Mouse (Mus musculus) stomach, embryonic 16.5 days (tissue): ENCODE data around the gene Gm12166. TPM values are rescaled to one million over a fixed set of nuclear protein-coding genes. Genes with fewer than 3 reads are reported as not detected.

Experiments
- ATAC-seq: fragments of 200-750 bp; cut with Nextera tagmentation; 2 replicates; pipeline ENCODE4 v1.8.0; 2017; ENCODE audit warnings: moderate number of reproducible peaks, moderate TSS enrichment; ENCODE audit not compliant: insufficient read depth, low FRiP score
- H3K27ac ChIP-seq: fragments of 300-500 bp; sonication (generic); 2 replicates; pipeline ENCODE4 v1.5.1; 2014; ENCODE audit warnings: low read length
- H3K27me3 ChIP-seq: fragments of 300-500 bp; sonication (generic); 2 replicates; pipeline ENCODE4 v1.6.1; 2014; ENCODE audit warnings: low read length, control low read depth, mixed read lengths; ENCODE audit not compliant: control insufficient read depth, insufficient read depth
- H3K36me3 ChIP-seq: fragments of 300-500 bp; sonication (generic); 2 replicates; pipeline ENCODE4 v1.6.1; 2014; ENCODE audit warnings: low read length; ENCODE audit not compliant: control insufficient read depth, insufficient read depth
- H3K4me1 ChIP-seq: fragments of 300-500 bp; sonication (generic); 2 replicates; pipeline ENCODE4 v1.6.1; 2014; ENCODE audit warnings: low read length, control low read depth, mixed read lengths; ENCODE audit not compliant: control insufficient read depth, insufficient read depth
- H3K4me2 ChIP-seq: fragments of 300-500 bp; sonication (generic); 2 replicates; pipeline ENCODE4 v1.6.1; 2014; ENCODE audit warnings: low read depth, low read length, mixed read lengths
- H3K4me3 ChIP-seq: fragments of 300-500 bp; sonication (generic); replicated peaks from 2 replicates; pipeline ENCODE4 v1.5.1; 2014; ENCODE audit warnings: mild to moderate bottlenecking, low read length
- H3K9ac ChIP-seq: fragments of 300-500 bp; sonication (generic); 2 replicates; pipeline ENCODE4 v1.6.1; 2014; ENCODE audit warnings: low read length
- H3K9me3 ChIP-seq: fragments of 300-500 bp; sonication (generic); replicated peaks from 2 replicates; pipeline ENCODE4 v1.6.1; 2016; ENCODE audit warnings: low read length, control low read depth; ENCODE audit not compliant: control insufficient read depth
- WGBS: fragments of 180-500 bp; shearing (Covaris S2); extraction: QIAGEN DNeasy Blood & Tissue Kit; methylation state at CpG from one replicate; pipeline ENCODE4 v1.1.7; 2014; 5-methylcytosine and 5-hydroxymethylcytosine counted together
- polyA plus RNA-seq: library from polyadenylated mRNA; unstranded; fragments of >200 nt; fragmentation: Nextera tagmentation; extraction: Ambion mirVana; gene quantifications from 2 replicates; pipeline ENCODE4 v1.2.1, GENCODE M21; 2015

The Gm12166 gene
- polyA plus RNA-seq, 1 experiment from 2014 or later: 4.7 TPM

- Histone ChIP-seq H3K9ac (no peak overlapping the region), H3K9me3 (no peaks in the 10 kb centered on the region), H3K4me3 (no peak overlapping the region), H3K36me3 (no peaks in the 10 kb centered on the region), H3K27ac (no peak overlapping the region), H3K27me3 (no peaks in the 10 kb centered on the region), H3K4me1 (no peaks in the 10 kb centered on the region), H3K4me2 (no peak overlapping the region)
- no peak for ATAC-seq
- WGBS: 70% methylated on average over 2 of the region's 2 CpGs
Observed at GRCm38 (mm10) chr11:46030026-46030425, 22.1 kb downstream of the Gm12166 start.

GRCm38 (mm10) chr11:46029485-46029884, 22.6 kb downstream of the Gm12166 start:
- Histone ChIP-seq H3K9ac (no peak overlapping the region), H3K36me3 (no peaks in the 10 kb centered on the region), H3K4me3 (no peak overlapping the region), H3K27ac (no peak overlapping the region), H3K27me3 (no peaks in the 10 kb centered on the region), H3K4me2 (no peak overlapping the region), H3K9me3 (no peaks in the 10 kb centered on the region), H3K4me1 (no peaks in the 10 kb centered on the region)
- no peak for ATAC-seq
- WGBS: 51% methylated on average over 2 of the region's 2 CpGs

- H3K27me3 ChIP-seq: no peaks in the 10 kb centered on the region
- no peak for ATAC-seq
- H3K9me3 ChIP-seq: no peaks in the 10 kb centered on the region
- H3K36me3 ChIP-seq: no peaks in the 10 kb centered on the region
- H3K27ac ChIP-seq: no peak overlapping the region
- WGBS: 65% methylated on average over 6 of the region's 6 CpGs
- no peak overlapping the region for H3K4me2 ChIP-seq
- no peaks in the 10 kb centered on the region for H3K4me1 ChIP-seq
- no peak overlapping the region for H3K9ac ChIP-seq
- H3K4me3 ChIP-seq: no peak overlapping the region
Observed at GRCm38 (mm10) chr11:46027952-46028814, 23.9 kb downstream of the Gm12166 start.

GRCm38 (mm10) chr11:46025962-46026392, 26.1 kb downstream of the Gm12166 start:
- Histone ChIP-seq H3K27ac (peak overlapping the region; percentile 28), H3K9me3 (no peaks in the 10 kb centered on the region), H3K27me3 (no peaks in the 10 kb centered on the region), H3K4me3 (no peak overlapping the region), H3K4me2 (no peak overlapping the region), H3K4me1 (no peaks in the 10 kb centered on the region), H3K9ac (no peak overlapping the region), H3K36me3 (no peaks in the 10 kb centered on the region)
- 16% methylated on average over 7 of the region's 7 CpGs for WGBS
- ATAC-seq: peak; percentile 77; the same call in 1 of the 2 replicates

- 81% methylated on average over 6 of the region's 6 CpGs for WGBS
- Histone ChIP-seq H3K4me2 (no peak overlapping the region), H3K9ac (no peak overlapping the region), H3K27me3 (no peaks in the 10 kb centered on the region), H3K9me3 (no peaks in the 10 kb centered on the region), H3K4me3 (no peak overlapping the region), H3K27ac (no peak overlapping the region), H3K4me1 (no peaks in the 10 kb centered on the region), H3K36me3 (no peaks in the 10 kb centered on the region)
- no peak for ATAC-seq
Observed at GRCm38 (mm10) chr11:46022983-46023382, 29.1 kb downstream of the Gm12166 start.

- Histone ChIP-seq H3K9ac (no peak overlapping the region), H3K4me1 (no peaks in the 10 kb centered on the region), H3K4me3 (no peak overlapping the region), H3K27ac (no peak overlapping the region), H3K4me2 (no peak overlapping the region), H3K36me3 (no peaks in the 10 kb centered on the region), H3K27me3 (no peaks in the 10 kb centered on the region), H3K9me3 (no peaks in the 10 kb centered on the region)
- no peak for ATAC-seq
Observed at GRCm38 (mm10) chr11:46021850-46022249, 30.3 kb downstream of the Gm12166 start.

GRCm38 (mm10) chr11:46020246-46020645, 31.9 kb downstream of the Gm12166 start:
- Histone ChIP-seq H3K4me1 (no peaks in the 10 kb centered on the region), H3K9me3 (no peaks in the 10 kb centered on the region), H3K4me2 (no peak overlapping the region), H3K36me3 (no peaks in the 10 kb centered on the region), H3K9ac (no peak overlapping the region), H3K27ac (no peak overlapping the region), H3K4me3 (no peak overlapping the region), H3K27me3 (no peaks in the 10 kb centered on the region)
- 83% methylated on average over 1 of the region's 1 CpGs for WGBS
- no peak for ATAC-seq

- Histone ChIP-seq H3K4me2 (no peak overlapping the region), H3K4me1 (no peaks in the 10 kb centered on the region), H3K27ac (no peak overlapping the region), H3K9me3 (no peaks in the 10 kb centered on the region), H3K36me3 (no peaks in the 10 kb centered on the region), H3K9ac (no peak overlapping the region), H3K27me3 (no peaks in the 10 kb centered on the region), H3K4me3 (no peak overlapping the region)
- WGBS: 21% methylated on average over 6 of the region's 6 CpGs
- no peak for ATAC-seq
Observed at GRCm38 (mm10) chr11:46016061-46016460, 36.1 kb downstream of the Gm12166 start.
